Mouse (Mus musculus) kidney, postnatal 4 days (tissue): ENCODE results near the gene Camk1g.

Experiments used
- DNase-seq, 2 experiments: peaks; one replicate each; pipeline ENCODE4 v3.0.0; 2021; ENCODE audit warnings: mixed read lengths in 2 of 2

Gene Camk1g

GRCm38 (mm10) chr1:193373906-193374413 lies 3.9 kb upstream of the Camk1g start:
- DNase-seq, result no peak

DNA sequence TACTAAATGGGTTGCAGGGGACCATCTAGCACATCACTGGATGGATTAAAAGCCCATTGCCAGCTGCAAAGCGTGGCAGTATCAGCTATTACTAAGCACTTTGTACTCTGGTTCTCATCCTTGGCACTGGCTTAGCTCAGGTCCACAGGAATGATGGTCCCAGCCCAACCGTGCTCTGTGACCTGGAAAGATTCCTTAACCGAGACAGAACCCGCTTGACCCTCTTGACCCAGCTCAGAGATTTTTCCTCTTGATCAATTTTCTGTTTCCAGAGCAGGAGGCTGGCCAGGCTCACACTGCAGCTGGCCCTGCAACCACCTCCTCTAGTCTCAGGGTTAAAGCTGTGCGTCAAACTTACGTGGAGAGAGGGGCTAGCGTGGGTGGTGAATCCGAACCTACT lies 1.0 kb downstream of the Camk1g start:
- no peak for DNase-seq

DNA sequence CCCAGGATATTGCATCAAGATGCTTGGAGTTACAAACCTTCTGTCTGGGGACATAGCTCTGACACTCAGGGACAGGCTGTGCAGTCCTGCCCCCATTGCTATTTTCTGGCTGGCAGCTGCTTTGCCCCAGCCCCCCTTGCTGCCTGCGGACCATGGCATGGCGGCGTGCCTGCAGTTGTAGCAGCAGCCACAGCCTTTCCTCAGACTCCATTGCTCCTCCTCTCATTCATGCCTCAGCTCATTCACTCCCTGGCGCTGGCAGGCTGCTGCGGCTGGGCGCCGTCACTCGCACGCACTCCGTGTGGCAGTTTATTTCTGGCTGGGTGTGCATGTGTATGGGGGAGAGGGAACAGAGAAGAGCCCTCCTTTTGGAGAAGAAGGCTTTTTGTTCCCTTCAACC lies 2.0 kb downstream of the Camk1g start:
- DNase-seq, result peak; percentile 44 to 56

GRCm38 (mm10) chr1:193363801-193364231 lies 6.3 kb downstream of the Camk1g start:
- DNase-seq, result peak; percentile 70 to 78

GRCm38 (mm10) chr1:193362078-193362477 lies 8.0 kb downstream of the Camk1g start:
- no peak for DNase-seq

DNA sequence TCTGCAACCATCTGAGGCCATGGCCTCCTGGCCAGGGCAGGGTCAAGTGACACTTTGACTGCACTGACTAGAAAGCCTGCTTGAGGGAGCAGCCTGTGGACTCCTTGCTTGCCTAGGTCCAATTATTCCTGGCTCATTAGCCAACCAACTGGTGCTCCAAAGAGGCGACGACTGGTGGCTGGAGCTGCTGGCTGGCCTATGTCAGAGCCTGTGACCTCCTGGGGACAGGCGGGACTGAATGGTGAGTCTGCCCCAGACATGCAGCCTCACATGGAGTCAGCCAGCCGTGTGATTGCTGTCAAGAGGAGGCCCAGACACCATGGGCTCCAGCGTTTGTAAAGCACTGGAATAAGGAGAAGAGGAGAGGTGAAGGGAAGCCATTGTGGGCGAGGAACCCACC lies 8.9 kb downstream of the Camk1g start:
- DNase-seq, result no peak

DNA sequence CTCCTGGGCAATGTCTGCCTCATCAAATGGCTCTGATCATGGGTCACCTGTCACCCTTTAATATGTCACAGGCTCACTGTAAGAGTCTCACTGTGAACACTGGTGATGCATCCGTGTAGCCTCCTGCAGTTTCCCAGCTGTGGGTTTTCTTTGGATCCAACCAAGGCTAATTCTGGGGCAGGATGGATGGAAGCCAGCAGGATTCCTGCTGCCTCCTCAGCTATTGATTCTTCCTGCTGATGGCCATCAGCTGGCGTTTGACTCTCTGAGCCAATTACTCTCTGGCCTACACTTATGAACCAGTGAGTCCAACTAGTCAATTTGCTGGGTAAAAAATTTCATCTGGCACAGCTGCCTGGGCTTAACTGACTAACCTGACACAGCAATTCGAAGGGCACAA lies 10.9 kb downstream of the Camk1g start:
- DNase-seq, result peak in 1 of 2 experiments; percentile 38

GRCm38 (mm10) chr1:193351583-193351982 lies 18.5 kb downstream of the Camk1g start:
- peak in 1 of 2 experiments; percentile 47 for DNase-seq

GRCm38 (mm10) chr1:193350546-193350801 lies 19.6 kb downstream of the Camk1g start:
- DNase-seq, result no peak

GRCm38 (mm10) chr1:193349702-193350545 lies 20.2 kb downstream of the Camk1g start:
- no peak for DNase-seq

DNA sequence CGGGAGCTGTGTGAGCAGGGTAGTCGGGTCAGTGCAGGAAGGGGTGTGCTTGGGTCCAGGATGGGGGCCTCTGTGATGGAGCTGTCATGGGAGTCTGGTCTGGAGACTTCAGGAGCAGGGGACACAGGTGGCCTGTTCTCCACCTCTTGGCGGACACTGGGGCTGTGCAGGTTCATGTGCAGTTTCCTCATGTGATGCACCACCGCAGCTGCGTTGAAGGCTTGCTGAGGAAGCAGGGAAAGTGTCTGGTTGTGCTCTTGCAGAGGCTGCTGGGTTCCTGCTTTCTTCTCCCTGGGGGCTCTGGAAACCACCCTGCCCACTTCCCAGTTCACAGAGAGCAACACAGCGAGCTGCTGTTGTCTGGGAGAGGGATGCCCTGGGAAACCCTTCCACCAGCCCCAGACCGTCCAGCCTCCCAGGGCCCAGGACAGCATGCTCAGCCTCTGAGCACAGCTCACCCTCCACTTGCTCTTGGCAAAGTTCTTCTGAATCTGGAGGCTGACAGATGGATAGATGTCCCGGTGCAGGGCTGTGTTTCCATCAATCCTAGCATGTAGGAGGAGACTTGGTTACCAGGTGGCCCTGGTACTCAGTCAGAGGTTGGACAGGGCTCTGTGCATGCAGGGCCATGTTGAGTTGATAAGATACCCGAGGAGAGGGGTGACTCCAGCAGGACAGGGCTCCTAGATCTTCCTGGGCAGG lies 21.7 kb downstream of the Camk1g start:
- DNase-seq, result no peak

- DNase-seq, result no peak
These were observed 23.2 kb downstream of the Camk1g start for GRCm38 (mm10) chr1:193346908-193347307.

DNA sequence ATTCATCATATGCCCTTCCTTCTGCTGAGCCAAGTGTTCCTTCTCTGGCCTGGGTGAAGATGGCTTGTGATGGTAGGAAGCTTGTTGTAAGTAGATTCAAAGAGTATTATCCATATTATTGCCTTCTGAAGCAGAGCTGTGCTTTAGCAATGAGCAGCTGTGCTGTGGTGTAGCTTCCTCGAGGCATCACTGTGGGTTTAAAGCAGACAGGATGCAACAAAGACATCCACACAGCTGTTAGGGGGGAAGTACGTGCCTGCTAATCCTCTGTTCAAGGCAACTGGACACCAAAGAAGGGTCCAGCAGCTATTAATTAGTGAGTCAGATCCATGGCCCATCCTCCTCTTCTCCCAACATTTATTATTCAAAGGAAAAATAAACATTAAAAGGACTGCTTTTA lies 25.1 kb downstream of the Camk1g start:
- DNase-seq, result no peak

DNA sequence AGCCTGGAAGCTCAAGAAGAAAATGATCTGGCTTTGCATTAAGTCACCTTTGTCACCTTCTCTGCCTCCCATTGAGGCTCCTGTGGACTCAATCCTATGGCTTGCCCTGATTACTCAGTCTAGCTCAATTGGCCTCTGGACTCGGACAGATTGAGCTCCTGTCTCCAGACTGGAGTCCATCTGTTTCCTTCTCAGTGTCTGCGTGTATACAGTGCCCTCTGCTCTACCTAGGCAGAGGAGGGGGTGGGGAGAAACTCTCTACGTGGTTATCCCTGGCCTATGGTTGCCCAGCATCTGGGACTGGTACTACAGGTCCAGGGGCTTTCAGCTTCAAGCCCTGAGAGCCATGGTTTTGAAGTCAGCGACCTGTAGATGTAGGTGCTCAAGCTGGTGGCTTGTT lies 26.2 kb downstream of the Camk1g start:
- DNase-seq, result no peak

DNA sequence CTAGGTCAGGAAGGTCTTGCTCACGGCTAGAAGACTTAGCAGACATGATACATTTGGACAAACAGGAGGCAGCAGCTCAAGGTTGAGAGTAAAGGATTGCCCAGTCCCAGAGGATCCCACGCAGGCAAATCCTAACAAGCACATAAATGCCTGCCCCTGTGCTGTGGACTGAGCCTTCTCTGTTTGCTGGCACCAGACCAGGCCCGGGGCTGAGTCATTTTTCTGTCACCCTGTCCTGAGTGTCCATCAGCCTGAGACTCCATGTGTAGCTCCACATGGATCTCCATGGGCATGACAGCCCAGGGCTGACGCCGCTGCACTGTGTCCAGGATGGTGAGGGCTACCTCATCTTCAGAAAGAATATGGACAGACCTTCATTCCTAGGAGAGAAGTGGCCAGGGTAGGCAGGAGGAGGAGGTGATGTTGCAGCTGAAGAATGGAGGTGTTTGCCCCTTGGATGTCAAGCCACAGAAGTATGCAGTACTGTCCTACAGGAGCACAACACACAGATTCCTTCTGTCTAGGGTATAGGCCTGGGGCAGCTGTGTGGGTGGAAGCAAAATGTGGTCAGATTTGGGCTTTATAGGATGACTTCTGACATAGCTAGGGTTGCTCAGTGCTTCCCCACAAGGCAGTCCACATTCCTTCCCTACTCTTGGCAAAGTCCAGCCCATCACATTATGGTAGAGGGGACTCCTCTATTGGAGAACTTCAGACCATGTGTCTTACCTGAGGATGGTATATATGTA lies 27.7 kb downstream of the Camk1g start:
- DNase-seq, result no peak

DNA sequence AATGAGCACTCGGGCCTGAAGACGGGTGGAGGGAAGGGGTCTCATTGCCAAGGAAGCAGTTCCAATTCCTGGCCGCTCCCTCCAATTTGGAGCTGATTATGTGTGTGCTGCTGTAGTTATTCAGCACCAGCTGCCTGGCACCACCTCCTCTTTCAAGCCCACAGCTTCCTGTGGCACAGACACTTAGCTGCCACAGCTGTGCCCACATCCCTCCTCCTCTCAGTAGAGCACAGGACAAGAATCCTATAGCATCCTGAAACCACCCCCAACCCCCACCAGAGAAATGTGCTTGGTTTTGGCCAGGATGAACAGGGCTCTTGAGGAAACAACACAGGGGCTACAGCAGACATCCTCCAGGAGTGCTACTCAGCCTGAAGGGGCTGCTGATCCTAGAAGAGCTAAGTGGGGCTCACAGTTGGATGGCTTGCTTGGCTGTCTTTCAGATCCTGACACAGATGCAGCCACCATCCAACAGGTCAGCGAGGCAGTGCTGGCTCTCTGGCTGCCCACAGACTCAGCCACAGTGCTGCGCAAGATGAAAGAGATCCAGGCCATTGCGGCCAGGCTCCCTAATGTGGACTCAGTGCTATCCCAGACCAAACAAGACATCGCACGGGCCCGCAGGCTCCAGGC lies 31.6 kb downstream of the Camk1g start:
- no peak for DNase-seq

DNA sequence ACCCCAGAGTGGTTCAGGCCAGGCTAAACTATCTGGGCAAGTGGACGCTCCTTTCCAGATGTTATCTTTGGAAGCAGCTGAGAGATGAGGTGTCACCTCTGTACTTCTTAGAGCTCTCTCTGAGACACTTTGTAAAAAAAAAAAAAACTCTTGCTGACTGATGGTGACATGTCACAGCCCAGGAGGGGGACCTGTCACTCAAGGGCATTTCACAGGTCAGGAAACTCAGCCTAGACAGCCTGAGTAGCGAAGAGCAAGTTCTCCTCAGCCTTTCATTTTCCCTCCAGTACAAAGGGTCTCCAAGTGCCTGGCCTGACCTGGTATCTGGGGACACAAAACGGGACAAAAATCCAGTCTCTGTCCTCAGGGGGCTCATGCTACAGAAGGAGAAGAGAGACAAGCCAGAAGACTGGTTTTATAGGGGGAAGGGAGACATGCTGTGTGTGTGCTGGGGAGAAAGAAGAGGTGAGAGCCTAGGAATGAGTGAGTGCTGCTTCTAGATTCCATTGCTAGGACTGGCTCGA lies 32.2 kb downstream of the Camk1g start:
- no peak for DNase-seq

- no peak for DNase-seq
These were observed 33.1 kb downstream of the Camk1g start for GRCm38 (mm10) chr1:193337018-193337321.

GRCm38 (mm10) chr1:193336122-193337017 lies 33.7 kb downstream of the Camk1g start:
- no peak for DNase-seq

GRCm38 (mm10) chr1:193334546-193334945 lies 35.6 kb downstream of the Camk1g start:
- no peak for DNase-seq

GRCm38 (mm10) chr1:193333776-193334175 lies 36.3 kb downstream of the Camk1g start:
- no peak for DNase-seq

DNA sequence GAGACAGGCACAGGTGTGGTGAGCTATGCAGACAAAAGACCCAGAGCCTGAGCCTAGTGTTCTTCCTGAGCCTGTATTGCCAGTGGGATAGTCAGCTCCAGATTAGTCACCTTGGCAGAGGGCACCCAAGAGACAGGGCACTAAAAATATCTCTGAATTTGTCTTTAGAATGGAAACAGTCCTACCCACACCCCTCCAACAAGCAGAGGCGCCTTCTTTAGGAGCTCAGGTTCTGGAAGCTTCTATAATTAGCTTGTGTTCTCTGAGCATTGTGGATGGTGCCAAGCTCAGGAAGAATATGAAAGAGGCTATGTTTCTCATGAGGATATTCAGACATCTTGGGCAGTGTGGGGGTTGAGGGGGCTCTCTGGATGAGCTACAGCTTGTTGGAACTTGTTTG lies 37.4 kb downstream of the Camk1g start:
- DNase-seq, result no peak
